Mouse (Mus musculus): ENCODE results near the gene Slc29a4. TPM values are rescaled to one million over a fixed set of nuclear protein-coding genes. Genes with fewer than 3 reads are reported as not detected.

The Slc29a4 gene
- total RNA-seq, 2 experiments from 2014 or later, result not detected

Other genes with a start within 250 kb of the Slc29a4 start
- 10.3 and 10.7 TPM in 2 replicates for gene Ap5z1, start 228.6 kb upstream of the Slc29a4 start, total RNA-seq (2015)
- 9.3 and 10.0 TPM in 2 replicates for gene Ap5z1, start 228.6 kb upstream of the Slc29a4 start, total RNA-seq (2017)
- gene Papolb, start 162.4 kb upstream of the Slc29a4 start, total RNA-seq (2015), result not detected in 2 replicates
- not detected in 2 replicates for gene Papolb, start 162.4 kb upstream of the Slc29a4 start, total RNA-seq (2017)
- gene Radil, start 141.4 kb upstream of the Slc29a4 start, total RNA-seq (2015), result not detected in 2 replicates
- not detected in 2 replicates for gene Radil, start 141.4 kb upstream of the Slc29a4 start, total RNA-seq (2017)
- gene Mmd2, start 83.7 kb upstream of the Slc29a4 start, total RNA-seq (2015), result not detected in 2 replicates
- gene Mmd2, start 83.7 kb upstream of the Slc29a4 start, total RNA-seq (2017), result not detected in 2 replicates
- 15.0 and 16.9 TPM in 2 replicates for gene Wipi2, start 64.8 kb upstream of the Slc29a4 start, total RNA-seq (2015)
- gene Wipi2, start 64.8 kb upstream of the Slc29a4 start, total RNA-seq (2017), result 20.5 and 26.6 TPM in 2 replicates
- 28.2 and 38.6 TPM in 2 replicates for gene Tnrc18, start 125.2 kb downstream of the Slc29a4 start, total RNA-seq (2015)
- gene Tnrc18, start 125.2 kb downstream of the Slc29a4 start, total RNA-seq (2017), result 20.0 and 20.4 TPM in 2 replicates
- 1.7 and 3.0 TPM in 2 replicates for gene Fbxl18, start 202.9 kb downstream of the Slc29a4 start, total RNA-seq (2015)
- gene Fbxl18, start 202.9 kb downstream of the Slc29a4 start, total RNA-seq (2017), result 2.6 and 2.7 TPM in 2 replicates
- gene Actb, start 214.2 kb downstream of the Slc29a4 start, total RNA-seq (2015), result 15,428 and 15,938 TPM in 2 replicates
- 7,091 and 10,908 TPM in 2 replicates for gene Actb, start 214.2 kb downstream of the Slc29a4 start, total RNA-seq (2017)